Mouse (Mus musculus) retina, postnatal 7 days (tissue): ENCODE measurements at regions not wholly inside any gene's neighbourhood (a gene's known extent, or its start where the extent isn't known, plus 50 kb on each side); places are given as distances from the start of the nearest gene placed in this dataset.

Source experiments
- DNase-seq: peaks from one replicate; pipeline ENCODE4 v3.0.0-alpha.2; 2012; ENCODE audit warnings: low read depth, low spot score

- no peak for DNase-seq
These were observed 127.0 kb downstream of the Gadd45g start for GRCm38 (mm10) chr13:51973461-51973860.

GRCm38 (mm10) chr13:51974101-51974500 lies 127.6 kb downstream of the Gadd45g start:
- no peak for DNase-seq

- no peak for DNase-seq
These were observed 128.9 kb downstream of the Gadd45g start for GRCm38 (mm10) chr13:51975330-51975729.

GRCm38 (mm10) chr13:51975801-51976601 lies 129.5 kb downstream of the Gadd45g start:
- DNase-seq: no peak

GRCm38 (mm10) chr13:51976620-51977214 lies 130.2 kb downstream of the Gadd45g start:
- no peak for DNase-seq

- no peak for DNase-seq
These were observed 133.0 kb downstream of the Gadd45g start for GRCm38 (mm10) chr13:51979301-51979977.

- DNase-seq: no peak
These were observed 133.9 kb downstream of the Gadd45g start for GRCm38 (mm10) chr13:51980344-51980743.

- no peak for DNase-seq
These were observed 136.5 kb downstream of the Gadd45g start for GRCm38 (mm10) chr13:51983002-51983401.

- DNase-seq: no peak
These were observed 137.1 kb downstream of the Gadd45g start for GRCm38 (mm10) chr13:51983575-51983974.

GRCm38 (mm10) chr13:51991339-51991738 lies 144.9 kb downstream of the Gadd45g start:
- no peak for DNase-seq

GRCm38 (mm10) chr13:51992878-51993277 lies 146.4 kb downstream of the Gadd45g start:
- DNase-seq: no peak

- DNase-seq: no peak
These were observed 149.7 kb downstream of the Gadd45g start for GRCm38 (mm10) chr13:51996163-51996562.

- DNase-seq: no peak
These were observed 152.1 kb downstream of the Gadd45g start for GRCm38 (mm10) chr13:51998542-51998941.

GRCm38 (mm10) chr13:52001811-52002210 lies 155.3 kb downstream of the Gadd45g start:
- DNase-seq: no peak

GRCm38 (mm10) chr13:52003946-52004539 lies 157.6 kb downstream of the Gadd45g start:
- no peak for DNase-seq

GRCm38 (mm10) chr13:52007585-52008395 lies 161.3 kb downstream of the Gadd45g start:
- no peak for DNase-seq

- no peak for DNase-seq
These were observed 162.8 kb downstream of the Gadd45g start for GRCm38 (mm10) chr13:52009231-52009630.

GRCm38 (mm10) chr13:52009766-52010165 lies 163.3 kb downstream of the Gadd45g start:
- no peak for DNase-seq

GRCm38 (mm10) chr13:52011001-52011400 lies 164.5 kb downstream of the Gadd45g start:
- no peak for DNase-seq

GRCm38 (mm10) chr13:52013182-52013581 lies 166.7 kb downstream of the Gadd45g start:
- no peak for DNase-seq

- no peak for DNase-seq
These were observed 167.3 kb downstream of the Gadd45g start for GRCm38 (mm10) chr13:52013757-52014156.
